Mouse (Mus musculus): ENCODE results near the gene Olfr353. TPM values are rescaled to one million over a fixed set of nuclear protein-coding genes. Genes with fewer than 3 reads are reported as not detected.

Gene Olfr353
- not detected in 2 replicates for total RNA-seq (2014; rRNA removed)
- not detected in 2 replicates for polyA plus RNA-seq (2015; fragmentation: Nextera tagmentation; extraction: Ambion mirVana)

DNA sequence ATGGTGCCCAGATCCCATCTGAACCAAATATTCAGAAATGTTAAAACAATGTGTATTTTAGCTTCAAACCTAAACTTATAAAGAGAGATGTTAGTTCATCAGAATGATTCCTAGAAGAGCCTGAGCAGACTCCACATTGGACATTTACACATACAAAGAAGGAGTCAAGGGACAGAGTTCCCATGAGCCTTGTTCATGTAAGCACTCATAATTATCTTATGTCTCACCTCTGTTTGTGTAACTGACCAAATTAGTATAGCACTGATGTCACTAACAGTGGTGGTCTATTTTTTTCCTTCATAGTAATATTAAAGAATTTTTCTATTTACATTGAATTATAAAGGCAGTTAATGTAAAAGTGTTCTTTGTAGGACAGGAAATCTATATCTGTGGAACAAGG is at the start of gene Olfr353:
Gene Olfr353, minus strand, starts transcription at position 101 of the 400 bp plus-strand sequence.
- H3K9me3 ChIP-seq (ENCODE audit: low read length) = no peaks in the 10 kb centered on the region
- H3K4me2 ChIP-seq (ENCODE audit: low read depth, low read length) = no peak within 1 kb of the TSS
- no peak for DNase-seq (ENCODE audit: low spot score)
- no peaks in the 10 kb centered on the region for H3K4me1 ChIP-seq (ENCODE audit: insufficient read depth, low read length)
- H3K9ac ChIP-seq (replicated peaks; ENCODE audit: low read length) = no peak within 1 kb of the TSS
- H3K36me3 ChIP-seq (ENCODE audit: insufficient read depth, low read length) = no peaks in the 10 kb centered on the region
- ATAC-seq = no peak
- no peak within 1 kb of the TSS for H3K4me3 ChIP-seq (ENCODE audit: low read length)
- no peak within 1 kb of the TSS for H3K27ac ChIP-seq
- H3K27me3 ChIP-seq (ENCODE audit: insufficient read depth, low read length) = no peaks in the 10 kb centered on the region
- no peak for TF ChIP-seq CTCF (IDR thresholded peaks at IDR 0.05; ENCODE audit: low read depth)

DNA sequence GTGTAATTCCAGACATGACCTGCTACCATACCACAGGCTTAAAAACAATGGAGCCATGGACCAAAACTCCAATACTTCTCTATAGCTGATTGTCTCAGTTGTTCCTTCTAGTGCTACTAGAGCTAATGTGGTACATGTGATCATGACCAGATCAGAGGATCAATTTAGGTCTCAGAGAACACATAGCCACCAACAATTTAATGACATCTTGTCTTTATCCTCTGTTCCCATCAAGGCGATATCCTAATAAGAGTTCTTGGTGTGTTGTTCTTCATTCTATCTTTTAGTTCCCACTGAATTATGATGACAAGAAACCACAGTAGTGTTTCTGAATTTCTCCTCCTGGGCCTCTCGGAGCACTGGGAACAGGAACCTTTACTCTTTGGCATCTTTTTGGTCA is 44.1 kb upstream of the Olfr353 start, which contains the start of gene Olfr356:
Gene Olfr356, plus strand, starts transcription at position 301 of the 400 bp plus-strand sequence.
- Histone ChIP-seq H3K9me3 (ENCODE audit: low read length) (0 out of 2 replicates have a peak, but pooled peaks cover 8% of the 10 kb centered on the region), H3K27me3 (ENCODE audit: insufficient read depth, low read length) (no peaks in the 10 kb centered on the region), H3K4me2 (ENCODE audit: low read depth, low read length) (no peak within 1 kb of the TSS), H3K4me1 (ENCODE audit: insufficient read depth, low read length) (no peaks in the 10 kb centered on the region), H3K4me3 (ENCODE audit: low read length) (no peak within 1 kb of the TSS), H3K36me3 (ENCODE audit: insufficient read depth, low read length) (no peaks in the 10 kb centered on the region), H3K9ac (replicated peaks; ENCODE audit: low read length) (no peak within 1 kb of the TSS), H3K27ac (no peak within 1 kb of the TSS)
- 85% methylated on average over 2 of the region's 2 CpGs for WGBS
- ATAC-seq (no peak), DNase-seq (ENCODE audit: low spot score) (no peak)
- TF ChIP-seq CTCF (IDR thresholded peaks at IDR 0.05; ENCODE audit: low read depth) = no peak

DNA sequence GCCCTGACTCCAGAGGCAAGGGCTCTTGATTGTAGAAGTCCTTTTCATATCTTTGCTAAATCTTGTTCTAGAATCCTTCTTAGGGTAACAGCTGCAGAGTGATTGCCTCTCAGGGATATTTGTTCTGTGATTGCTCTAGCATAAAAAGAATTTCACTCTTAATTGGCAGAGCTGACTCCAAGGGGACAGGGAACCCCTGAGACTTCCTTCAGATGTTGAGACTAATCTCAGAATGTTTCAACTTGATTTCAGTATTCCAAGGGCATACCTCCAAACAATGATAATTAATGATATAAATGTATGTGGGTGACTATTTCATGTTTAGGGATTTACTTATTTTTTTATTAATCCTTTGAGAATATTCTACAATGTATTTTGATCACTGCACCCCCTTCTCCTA is 36.1 kb upstream of the Olfr353 start, which contains the start of gene Olfr355:
Gene Olfr355, minus strand, starts transcription at position 101 of the 400 bp plus-strand sequence.
- Histone ChIP-seq H3K9ac (replicated peaks; ENCODE audit: low read length) (no peak within 1 kb of the TSS), H3K36me3 (ENCODE audit: insufficient read depth, low read length) (no peaks in the 10 kb centered on the region), H3K27me3 (ENCODE audit: insufficient read depth, low read length) (no peaks in the 10 kb centered on the region), H3K4me2 (ENCODE audit: low read depth, low read length) (no peak within 1 kb of the TSS), H3K27ac (no peak within 1 kb of the TSS), H3K9me3 (ENCODE audit: low read length) (peaks cover 4% of the 10 kb centered on the region; the same call in 1 of the 2 replicates), H3K4me3 (ENCODE audit: low read length) (no peak within 1 kb of the TSS), H3K4me1 (ENCODE audit: insufficient read depth, low read length) (no peaks in the 10 kb centered on the region)
- DNase-seq (ENCODE audit: low spot score) (no peak), ATAC-seq (no peak)
- TF ChIP-seq CTCF (IDR thresholded peaks at IDR 0.05; ENCODE audit: low read depth) = no peak

DNA sequence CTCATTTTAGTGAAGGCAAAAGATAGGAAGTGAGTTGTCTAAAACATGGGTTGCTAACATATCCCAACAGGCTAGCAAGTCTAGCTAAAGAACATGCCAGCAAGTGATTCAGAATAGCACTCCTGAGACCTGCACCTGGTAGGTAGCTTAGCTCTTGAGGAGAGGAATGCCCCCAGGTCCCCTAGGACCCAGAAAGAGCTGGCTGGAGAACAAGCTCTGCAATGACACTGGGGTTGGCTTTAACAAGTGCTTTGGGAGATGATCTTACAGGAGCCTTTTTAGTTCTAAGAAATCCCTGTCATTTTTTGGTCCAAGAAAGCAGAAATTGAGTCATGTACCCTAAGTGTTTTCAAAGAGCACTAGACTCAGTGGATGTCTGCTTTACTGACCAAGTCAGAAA is 12.6 kb upstream of the Olfr353 start, which contains the start of gene Olfr354:
Gene Olfr354, plus strand, starts transcription at position 301 of the 400 bp plus-strand sequence.
- H3K4me2 ChIP-seq (ENCODE audit: low read depth, low read length) = no peak within 1 kb of the TSS
- no peaks in the 10 kb centered on the region for H3K4me1 ChIP-seq (ENCODE audit: insufficient read depth, low read length)
- no peaks in the 10 kb centered on the region for H3K36me3 ChIP-seq (ENCODE audit: insufficient read depth, low read length)
- H3K4me3 ChIP-seq (ENCODE audit: low read length) = no peak within 1 kb of the TSS
- TF ChIP-seq CTCF (IDR thresholded peaks at IDR 0.05; ENCODE audit: low read depth) = no peak
- ATAC-seq (no peak), DNase-seq (ENCODE audit: low spot score) (no peak)
- H3K27ac ChIP-seq = no peak within 1 kb of the TSS
- peaks cover 8% of the 10 kb centered on the region; the same call in 1 of the 2 replicates for H3K9me3 ChIP-seq (ENCODE audit: low read length)
- no peaks in the 10 kb centered on the region for H3K27me3 ChIP-seq (ENCODE audit: insufficient read depth, low read length)
- no peak within 1 kb of the TSS for H3K9ac ChIP-seq (replicated peaks; ENCODE audit: low read length)

DNA sequence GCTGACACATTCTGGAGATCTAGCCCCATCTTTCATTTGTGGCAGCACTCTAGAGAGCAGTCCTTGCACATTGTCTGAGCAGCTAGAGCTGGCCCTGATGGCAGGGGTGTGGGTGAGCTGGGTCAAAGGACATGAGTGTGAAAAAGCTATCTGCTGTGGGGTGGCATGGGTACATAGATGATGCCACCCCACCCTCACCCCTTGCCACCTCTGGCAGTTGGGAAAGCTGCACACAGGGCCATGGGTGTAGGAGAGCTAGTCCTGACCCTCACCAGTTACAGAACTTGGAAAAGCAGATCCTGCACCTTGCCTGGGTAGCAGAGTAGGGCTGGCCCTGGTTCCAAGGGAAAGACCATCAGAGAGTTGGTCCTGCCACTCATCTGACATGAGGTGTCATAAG is 4.4 kb upstream of the Olfr353 start:
- Histone ChIP-seq H3K4me3 (ENCODE audit: low read length) (no peak overlapping the region), H3K4me2 (ENCODE audit: low read depth, low read length) (no peak overlapping the region), H3K27ac (no peak overlapping the region), H3K27me3 (ENCODE audit: insufficient read depth, low read length) (no peaks in the 10 kb centered on the region), H3K9me3 (ENCODE audit: low read length) (no peaks in the 10 kb centered on the region), H3K4me1 (ENCODE audit: insufficient read depth, low read length) (no peaks in the 10 kb centered on the region), H3K36me3 (ENCODE audit: insufficient read depth, low read length) (no peaks in the 10 kb centered on the region), H3K9ac (replicated peaks; ENCODE audit: low read length) (no peak overlapping the region)
- ATAC-seq (no peak), DNase-seq (ENCODE audit: low spot score) (no peak)
- TF ChIP-seq CTCF (IDR thresholded peaks at IDR 0.05; ENCODE audit: low read depth) = no peak

DNA sequence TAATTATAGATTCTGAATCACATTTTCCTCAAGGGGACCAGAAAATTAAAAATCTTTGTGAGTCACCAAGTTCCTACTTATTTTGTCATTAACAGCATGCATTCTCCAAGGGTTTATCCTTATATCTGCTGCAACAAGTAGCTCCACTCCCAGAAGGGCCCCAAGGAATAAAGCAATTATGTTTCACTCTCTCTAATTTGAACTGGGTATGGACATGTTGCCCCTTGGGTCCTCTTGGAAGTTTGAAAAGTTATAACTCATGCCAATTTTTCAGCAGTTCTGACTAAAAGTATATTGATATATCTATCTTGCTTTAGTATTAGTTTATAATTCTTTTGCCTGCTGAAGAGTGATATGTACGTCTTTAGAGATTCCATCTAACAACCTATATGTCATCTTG is 24.6 kb downstream of the Olfr353 start, which contains the start of gene Olfr352:
Gene Olfr352, plus strand, starts transcription at position 301 of the 400 bp plus-strand sequence.
- no peak for TF ChIP-seq CTCF (IDR thresholded peaks at IDR 0.05; ENCODE audit: low read depth)
- no peak within 1 kb of the TSS for H3K4me3 ChIP-seq (ENCODE audit: low read length)
- H3K9ac ChIP-seq (replicated peaks; ENCODE audit: low read length) = no peak within 1 kb of the TSS
- H3K9me3 ChIP-seq (ENCODE audit: low read length) = peaks cover 8% of the 10 kb centered on the region
- 87% methylated on average over 1 of the region's 1 CpGs for WGBS
- H3K4me1 ChIP-seq (ENCODE audit: insufficient read depth, low read length) = no peaks in the 10 kb centered on the region
- H3K4me2 ChIP-seq (ENCODE audit: low read depth, low read length) = no peak within 1 kb of the TSS
- peak; percentile 2 for DNase-seq (ENCODE audit: low spot score)
- H3K27me3 ChIP-seq (ENCODE audit: insufficient read depth, low read length) = no peaks in the 10 kb centered on the region
- H3K27ac ChIP-seq = no peak within 1 kb of the TSS
- H3K36me3 ChIP-seq (ENCODE audit: insufficient read depth, low read length) = no peaks in the 10 kb centered on the region
- ATAC-seq = no peak

DNA sequence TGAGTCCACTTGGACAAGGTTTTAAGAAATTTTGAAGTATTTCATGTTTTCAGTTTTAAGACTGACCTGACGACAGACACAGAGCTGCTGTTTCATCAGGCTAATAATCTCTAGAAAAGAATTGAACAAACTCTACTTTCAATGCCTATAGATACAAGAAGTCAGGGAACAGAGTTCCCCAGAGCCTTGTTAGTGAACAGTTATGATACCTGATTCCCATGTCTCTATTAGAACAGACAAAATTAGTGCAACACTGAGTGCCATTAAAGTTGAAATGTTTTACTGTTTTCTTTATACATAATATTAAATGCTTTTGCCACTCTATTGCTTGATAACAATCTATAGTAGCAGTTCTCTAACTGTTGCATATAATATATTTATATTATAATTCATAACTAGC is 30.2 kb downstream of the Olfr353 start, which contains the start of gene Olfr351:
Gene Olfr351, minus strand, starts transcription at position 101 of the 400 bp plus-strand sequence.
- Histone ChIP-seq H3K4me2 (ENCODE audit: low read depth, low read length) (no peak within 1 kb of the TSS), H3K4me1 (ENCODE audit: insufficient read depth, low read length) (no peaks in the 10 kb centered on the region), H3K9ac (replicated peaks; ENCODE audit: low read length) (no peak within 1 kb of the TSS), H3K4me3 (ENCODE audit: low read length) (no peak within 1 kb of the TSS), H3K36me3 (ENCODE audit: insufficient read depth, low read length) (no peaks in the 10 kb centered on the region), H3K27me3 (ENCODE audit: insufficient read depth, low read length) (no peaks in the 10 kb centered on the region), H3K27ac (no peak within 1 kb of the TSS), H3K9me3 (ENCODE audit: low read length) (peaks cover 11% of the 10 kb centered on the region)
- TF ChIP-seq CTCF (IDR thresholded peaks at IDR 0.05; ENCODE audit: low read depth) = no peak
- DNase-seq (ENCODE audit: low spot score) = no peak
- WGBS = 86% methylated on average over 1 of the region's 1 CpGs
- ATAC-seq = no peak

Data from hindbrain, postnatal 0 days (tissue).